Mouse (Mus musculus) frontal cortex, postnatal 10 days (tissue): ENCODE data around the gene Musk.
"Not testable (repeated sequence)": the region's sequence is repeated elsewhere in the genome, so short reads cannot be mapped to it uniquely, and the experiment has no call there.

Experiments
- DNase-seq, 2 experiments: peaks; one replicate each; pipeline ENCODE4 v3.0.0; 2022; ENCODE audit warnings: low spot score in 2 of 2, mixed read lengths in 1 of 2

Musk gene

GRCm38 (mm10) chr4:58285687-58286086, at the start of gene Musk:
Gene Musk, plus strand, starts transcription at chr4:58285960.
- no peak for DNase-seq

DNA sequence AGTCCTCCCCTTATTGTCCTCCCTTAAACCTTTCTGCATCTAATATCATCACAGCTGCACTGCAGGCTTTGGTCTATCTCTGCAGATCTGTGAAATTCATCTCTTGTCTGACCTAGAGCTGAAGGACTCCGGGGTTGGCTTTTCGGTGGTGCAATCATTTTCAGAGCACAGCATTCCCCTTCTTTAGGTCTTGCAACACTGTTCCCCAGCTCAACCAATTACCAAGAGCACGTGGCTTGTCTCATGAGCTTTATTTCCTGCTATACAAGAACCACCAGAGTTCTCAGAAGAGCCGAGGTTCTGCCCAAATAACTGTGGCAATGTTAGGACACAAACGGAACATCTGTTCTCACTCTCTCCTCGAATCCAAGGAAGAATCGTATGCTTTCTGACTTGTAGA, 45.3 kb upstream of the Musk start:
- no peak for DNase-seq

DNA sequence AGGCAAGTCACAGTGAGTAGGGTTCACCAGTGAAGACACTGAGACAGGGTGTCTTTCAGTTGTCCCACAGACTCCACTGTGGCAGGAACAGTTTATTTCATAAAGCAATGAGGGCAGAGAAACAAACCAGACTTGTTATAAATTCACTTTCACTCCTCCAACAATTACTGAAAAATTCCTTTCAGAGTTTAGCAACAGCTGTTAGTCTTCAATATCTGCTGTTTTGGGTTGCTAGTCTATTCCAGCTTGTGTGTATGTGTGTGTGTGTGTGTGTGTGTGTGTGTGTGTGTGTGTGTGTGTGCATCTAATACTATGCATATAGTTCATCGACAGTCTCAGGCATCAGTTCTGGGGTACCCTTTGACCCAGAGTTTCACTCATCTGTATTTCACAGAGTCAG, 40.2 kb upstream of the Musk start:
- no peak for DNase-seq

- no peak for DNase-seq
Measured at GRCm38 (mm10) chr4:58252381-58252780, 33.4 kb upstream of the Musk start.

DNA sequence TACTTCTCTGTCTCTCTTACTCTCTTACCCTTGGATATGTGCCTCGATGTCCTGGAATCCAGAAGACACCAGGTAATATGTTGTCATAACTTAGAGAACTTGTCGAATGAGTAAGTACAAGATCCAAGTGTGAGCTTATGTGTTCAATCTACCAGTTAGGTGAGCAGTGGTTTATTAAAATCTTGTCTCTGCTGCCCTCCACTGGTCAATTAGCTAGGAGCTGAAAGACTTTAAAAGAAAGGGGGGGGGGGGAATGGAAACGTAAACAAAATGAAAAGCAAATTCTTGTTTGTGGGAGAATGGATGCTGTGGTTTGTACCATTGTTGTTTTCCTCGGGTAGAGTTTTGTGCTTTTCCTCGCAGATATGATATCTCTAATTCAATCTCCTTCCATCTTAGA, 32.4 kb upstream of the Musk start:
- peak in 1 of 2 experiments; percentile 13 for DNase-seq

- DNase-seq, result not testable (repeated sequence)
Measured at GRCm38 (mm10) chr4:58260767-58261166, 25.0 kb upstream of the Musk start.

- peak in 1 of 2 experiments; percentile 15 for DNase-seq
Measured at GRCm38 (mm10) chr4:58266294-58266693, 19.5 kb upstream of the Musk start.

DNA sequence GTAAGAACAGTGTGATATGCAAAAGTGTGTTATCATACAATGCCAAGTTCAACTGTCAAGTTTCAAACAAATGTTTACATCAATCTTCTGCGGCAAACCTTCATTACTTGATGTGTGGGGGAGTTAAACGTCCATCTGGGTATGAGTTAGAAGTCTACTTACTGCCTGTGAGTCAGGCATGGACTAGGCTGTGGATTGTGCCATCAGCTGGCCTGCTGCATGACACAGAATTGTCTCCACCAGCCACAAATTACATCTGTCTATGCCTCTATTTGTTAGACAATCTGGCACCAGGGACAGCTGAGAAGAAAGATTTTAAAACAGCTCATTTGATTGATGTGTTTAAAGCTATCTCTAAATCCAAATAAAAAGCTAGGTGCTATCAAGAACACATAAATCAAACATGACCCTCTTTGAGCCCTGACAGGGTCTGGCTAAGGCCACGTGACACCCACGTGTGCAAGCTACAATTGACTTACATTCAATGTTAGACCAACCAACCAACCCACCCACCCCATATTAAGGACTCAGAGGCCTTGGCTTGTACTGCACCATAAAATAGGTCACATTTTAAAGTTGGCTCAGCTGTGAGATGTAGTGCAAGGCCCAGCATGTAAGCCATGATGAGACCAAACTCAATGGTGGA, 16.7 kb upstream of the Musk start:
- DNase-seq, result no peak

DNA sequence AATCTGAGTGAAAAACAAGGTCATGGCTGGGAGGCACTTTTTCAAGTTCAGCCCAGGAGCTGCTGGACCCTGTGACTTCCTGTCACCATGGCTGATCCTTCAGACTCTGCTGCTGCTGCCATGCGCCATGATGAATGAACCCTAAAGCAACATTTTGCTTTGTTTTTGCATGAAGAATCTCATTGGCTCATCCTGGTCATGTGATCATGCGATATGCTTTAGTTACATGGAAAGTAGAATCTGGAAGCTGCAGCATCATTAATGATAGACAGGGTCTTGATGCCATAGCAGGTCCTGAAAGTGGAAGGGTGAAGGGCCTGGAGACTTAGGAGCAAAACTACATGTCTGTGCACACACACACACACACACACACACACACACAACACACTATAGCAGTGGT, 15.8 kb upstream of the Musk start:
- DNase-seq, result no peak

DNA sequence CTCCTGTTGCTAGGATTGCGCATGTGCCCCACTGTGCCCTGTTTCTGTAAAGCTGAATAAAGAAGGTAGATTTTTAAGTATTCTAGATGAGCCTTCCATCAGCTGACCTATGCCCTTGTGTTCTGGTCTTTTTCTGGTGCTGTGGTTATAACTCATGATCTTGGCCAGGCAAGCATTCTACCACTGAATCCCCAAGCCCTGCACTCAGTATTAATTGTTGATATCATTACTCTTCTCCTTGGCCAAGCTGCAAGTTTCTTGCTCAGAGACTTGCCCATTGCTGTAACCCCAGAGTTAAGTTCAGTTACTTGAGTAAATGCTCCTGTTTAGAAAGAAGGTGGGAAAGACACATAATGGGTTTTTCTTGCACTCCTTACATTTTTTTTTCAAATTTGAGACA, 14.8 kb upstream of the Musk start:
- DNase-seq, result no peak

- no peak for DNase-seq
Measured at GRCm38 (mm10) chr4:58271504-58272162, 14.1 kb upstream of the Musk start.

GRCm38 (mm10) chr4:58275261-58275895, 10.4 kb upstream of the Musk start:
- no peak for DNase-seq

GRCm38 (mm10) chr4:58278368-58278767, 7.4 kb upstream of the Musk start:
- no peak for DNase-seq

DNA sequence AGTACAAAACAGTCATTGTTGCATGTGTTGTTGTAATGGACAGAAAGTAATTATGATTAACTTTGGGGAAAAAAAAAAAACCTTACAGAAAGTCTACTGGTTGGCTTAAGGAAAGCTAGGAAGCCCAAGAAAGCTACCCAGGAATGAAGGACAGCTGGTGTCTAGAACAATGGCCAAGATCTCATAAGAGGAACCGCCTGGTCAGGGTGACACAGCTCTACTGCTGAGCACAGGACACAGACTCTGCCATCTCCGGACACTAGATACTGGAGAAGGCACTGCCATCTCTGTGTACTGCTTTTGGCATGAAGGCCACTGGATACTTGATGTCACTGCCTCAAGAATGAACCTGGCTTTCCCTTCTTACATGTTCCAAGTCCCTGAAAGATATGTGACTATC, 5.6 kb upstream of the Musk start:
- no peak for DNase-seq

GRCm38 (mm10) chr4:58286368-58287090, 769 bp downstream of the Musk start:
- no peak for DNase-seq

GRCm38 (mm10) chr4:58288753-58289152, 3.0 kb downstream of the Musk start:
- DNase-seq, result no peak

GRCm38 (mm10) chr4:58291828-58292227, 6.1 kb downstream of the Musk start:
- no peak for DNase-seq

DNA sequence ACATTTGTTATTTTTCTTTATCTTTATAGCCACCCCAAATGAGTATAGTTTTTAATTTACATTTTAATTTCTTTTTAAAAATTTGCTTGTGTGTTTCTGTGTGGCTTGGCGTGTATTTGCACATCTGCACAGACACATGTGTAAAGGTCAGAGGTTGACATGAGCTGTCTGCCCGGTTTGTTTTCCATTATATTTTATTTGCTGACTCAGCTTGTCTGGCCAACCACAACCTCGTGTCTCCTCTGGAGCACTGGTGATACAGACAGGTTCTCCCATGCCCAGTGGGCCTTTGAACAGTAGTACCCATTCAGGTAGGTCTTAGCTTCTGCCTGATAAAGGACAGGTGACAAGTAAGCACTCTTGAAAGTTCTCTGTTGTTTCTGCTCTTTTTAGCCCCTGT, 7.3 kb downstream of the Musk start:
- no peak for DNase-seq

DNA sequence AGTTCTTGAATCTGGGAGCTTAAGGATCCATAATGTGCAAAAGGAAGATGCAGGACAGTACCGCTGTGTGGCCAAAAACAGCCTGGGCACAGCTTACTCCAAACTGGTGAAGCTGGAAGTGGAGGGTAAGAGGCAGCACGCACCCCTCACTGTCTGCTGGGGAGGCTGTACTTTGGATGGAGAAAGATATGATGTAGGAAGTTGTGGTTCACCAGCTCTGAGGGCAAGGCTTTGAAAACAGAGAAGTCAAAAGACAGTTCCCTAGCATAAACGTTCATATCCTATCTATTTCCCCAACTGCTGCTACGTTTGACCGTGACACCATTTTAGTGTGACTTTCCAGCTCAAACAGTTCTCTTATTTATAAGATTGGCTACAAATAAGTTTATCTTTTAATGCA, 18.1 kb downstream of the Musk start:
- no peak for DNase-seq

DNA sequence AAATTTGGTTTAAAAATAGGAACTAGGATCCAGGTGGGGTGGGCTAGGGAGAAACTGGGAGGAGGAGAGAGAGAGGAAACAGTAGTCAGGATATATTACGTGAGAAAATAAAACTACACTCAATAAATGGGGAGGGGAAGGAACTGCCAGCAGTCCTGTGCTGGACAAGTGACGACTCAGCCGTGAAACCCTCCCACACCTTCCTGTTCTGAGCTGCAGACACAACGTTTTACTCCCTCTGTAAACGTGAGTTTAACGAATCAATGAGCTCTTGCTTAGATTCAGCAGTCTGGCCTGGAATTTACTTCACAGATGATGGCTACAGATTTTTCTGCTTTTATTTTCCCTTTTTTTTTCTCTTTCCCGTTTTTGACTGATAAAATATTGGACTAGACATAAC, 18.8 kb downstream of the Musk start:
- DNase-seq, result no peak

DNA sequence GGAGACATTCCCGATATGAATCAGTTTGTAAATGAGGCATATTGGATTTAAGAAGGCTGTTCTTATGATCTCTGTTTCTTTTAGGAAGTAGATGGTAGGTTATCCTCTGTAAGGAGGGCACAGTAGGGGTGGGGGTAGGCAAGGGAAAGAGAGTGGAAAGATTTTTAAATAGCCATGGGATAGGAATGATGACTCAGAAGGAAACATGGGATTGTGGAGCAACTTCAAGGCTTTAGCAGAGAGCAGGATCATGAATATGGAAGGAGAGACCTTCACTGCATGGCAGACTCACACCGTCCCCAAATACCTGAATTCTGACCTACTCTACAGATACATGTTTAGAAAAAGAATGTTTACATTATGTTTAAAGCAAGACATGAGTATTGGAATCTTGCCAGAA, 21.7 kb downstream of the Musk start:
- no peak for DNase-seq

- no peak for DNase-seq
Measured at GRCm38 (mm10) chr4:58313344-58313743, 27.6 kb downstream of the Musk start.
